Mouse (Mus musculus): ENCODE measurements around the gene Pde6b.

Gene Pde6b

DNA sequence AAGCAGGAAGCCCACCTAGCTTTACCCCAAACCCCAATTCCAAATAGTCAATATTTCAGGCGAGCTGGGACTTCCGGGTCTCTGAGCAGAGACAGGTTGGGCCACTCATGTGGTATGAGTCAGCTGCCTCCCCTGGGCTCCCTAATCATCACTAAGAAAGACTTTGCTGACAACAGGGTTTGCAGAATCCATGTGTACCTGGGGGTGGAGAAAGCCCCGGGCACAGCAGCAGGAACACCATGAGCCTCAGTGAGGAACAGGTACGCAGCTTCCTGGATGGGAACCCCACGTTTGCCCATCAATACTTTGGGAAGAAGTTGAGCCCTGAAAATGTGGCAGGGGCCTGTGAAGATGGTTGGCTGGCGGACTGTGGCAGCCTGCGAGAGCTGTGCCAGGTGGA is at the start of gene Pde6b:
Gene Pde6b, plus strand, starts transcription at position 191 of the 400 bp plus-strand sequence.
- no peak for DNase-seq

GRCm38 (mm10) chr5:108343680-108344170 is 44.5 kb upstream of the Pde6b start:
- no peak for DNase-seq

- no peak for DNase-seq
Observed at GRCm38 (mm10) chr5:108345313-108346071, 42.7 kb upstream of the Pde6b start.

GRCm38 (mm10) chr5:108347843-108348242 is 40.3 kb upstream of the Pde6b start:
- no peak for DNase-seq

DNA sequence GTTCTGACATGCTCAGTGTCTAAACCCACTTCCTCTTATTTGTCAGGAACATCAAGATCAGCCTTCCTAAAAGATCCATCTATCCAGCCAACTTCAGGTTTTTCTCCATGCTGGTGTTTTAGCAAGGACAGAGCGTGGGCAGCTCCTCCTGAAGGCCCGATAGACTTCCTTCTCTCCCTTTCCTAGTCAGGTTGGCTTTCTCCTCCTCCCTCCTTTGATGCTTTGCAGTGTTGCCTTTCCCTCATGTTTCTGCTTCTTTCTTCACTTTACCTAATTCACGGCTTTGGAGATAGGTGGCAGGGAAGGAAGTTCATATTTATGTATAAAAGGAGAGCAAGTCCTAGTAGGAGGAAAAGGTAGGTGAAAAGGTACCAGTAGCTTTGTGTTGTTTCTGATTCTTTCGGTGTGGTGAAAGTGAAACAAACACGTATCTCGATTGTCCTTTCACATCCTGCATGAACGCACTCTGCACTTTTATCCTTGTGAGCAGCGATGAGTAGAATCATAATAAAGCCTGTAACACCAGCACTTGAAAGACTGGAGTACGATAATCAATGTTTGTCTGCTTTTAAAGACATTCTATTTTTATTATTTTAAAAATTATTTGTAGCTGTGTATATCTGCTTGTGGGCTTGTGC is 38.6 kb upstream of the Pde6b start:
- no peak for DNase-seq

GRCm38 (mm10) chr5:108354056-108354455 is 34.1 kb upstream of the Pde6b start:
- no peak for DNase-seq

GRCm38 (mm10) chr5:108357862-108358261 is 30.3 kb upstream of the Pde6b start:
- no peak for DNase-seq

DNA sequence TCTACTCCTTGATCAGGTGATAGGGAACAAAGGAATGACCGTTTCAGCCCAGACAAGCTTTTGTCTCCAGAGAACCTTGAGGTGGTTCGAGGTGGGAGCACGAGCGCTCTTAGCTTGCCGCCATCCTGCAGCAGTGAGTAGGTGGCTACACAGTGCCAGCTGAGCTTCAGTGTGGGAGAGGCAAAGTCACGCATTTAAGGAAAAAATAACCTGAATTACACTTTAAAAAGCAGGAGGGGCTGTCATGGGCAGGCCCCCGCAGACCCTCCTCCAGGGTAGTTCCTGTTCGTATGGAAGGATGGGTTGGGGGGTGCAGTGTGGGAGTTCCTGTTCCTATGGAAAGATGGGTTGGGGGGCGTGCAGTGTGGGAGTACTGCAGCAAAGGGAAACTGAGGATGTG is 28.7 kb upstream of the Pde6b start:
- DNase-seq: no peak

DNA sequence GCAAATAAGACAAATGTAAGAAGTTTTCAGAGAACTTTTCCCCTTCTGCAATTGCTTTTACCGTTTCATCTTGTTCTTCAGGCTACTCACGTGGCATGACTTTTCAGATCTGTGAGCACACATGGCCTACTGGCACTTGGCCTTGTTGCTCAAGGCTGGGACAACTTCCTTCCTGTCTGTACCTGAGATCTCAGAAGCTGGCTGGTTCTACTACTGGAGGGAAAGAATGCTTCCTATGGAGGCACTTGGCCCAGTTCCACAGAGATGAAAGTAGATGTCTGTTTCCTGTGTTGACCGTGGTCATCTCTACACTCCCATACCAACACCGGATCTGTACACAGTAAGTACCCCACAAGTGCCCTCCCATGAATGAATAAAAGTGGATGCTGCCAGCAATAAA is 28.0 kb upstream of the Pde6b start:
- DNase-seq: no peak

GRCm38 (mm10) chr5:108362330-108362729 is 25.9 kb upstream of the Pde6b start:
- no peak for DNase-seq

DNA sequence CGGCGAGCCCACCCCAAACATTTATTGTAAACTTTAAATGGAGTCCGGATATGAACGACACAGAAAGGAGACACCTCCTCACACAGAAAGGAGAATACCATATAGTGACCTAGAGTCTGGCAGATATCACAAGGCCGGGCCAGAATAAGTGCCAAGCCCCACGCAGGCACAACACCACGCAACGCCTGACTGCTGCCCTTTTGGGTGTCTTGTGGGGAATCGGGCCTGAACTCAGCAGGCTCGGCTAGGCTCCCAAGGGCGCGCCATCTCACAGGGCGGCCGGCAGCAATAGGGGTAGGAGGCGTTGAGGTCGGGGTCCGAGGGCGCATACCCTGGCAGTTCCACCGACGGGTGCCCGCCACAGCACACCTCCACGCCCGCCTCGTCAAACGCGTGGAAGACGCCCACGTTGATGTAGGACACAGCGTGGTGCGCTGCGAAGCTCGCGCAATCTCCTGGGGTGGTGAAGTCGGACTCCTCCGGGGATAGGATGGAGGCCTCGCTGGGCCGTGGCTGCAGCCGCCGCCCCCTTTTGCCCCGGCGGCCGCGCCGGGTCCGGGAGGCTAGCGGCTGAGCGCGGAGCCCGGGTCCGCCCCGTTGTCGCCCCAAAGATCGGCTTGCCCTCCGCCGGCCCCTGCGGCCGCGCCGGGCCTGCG is 21.7 kb upstream of the Pde6b start:
- DNase-seq: no peak

- DNase-seq: no peak
Observed at GRCm38 (mm10) chr5:108366984-108367841, 21.0 kb upstream of the Pde6b start.

GRCm38 (mm10) chr5:108367871-108368332 is 20.3 kb upstream of the Pde6b start, which contains the start of gene Gm42517:
TSS of gene Gm42517 (minus strand) at chr5:108367922.
- no peak for DNase-seq

DNA sequence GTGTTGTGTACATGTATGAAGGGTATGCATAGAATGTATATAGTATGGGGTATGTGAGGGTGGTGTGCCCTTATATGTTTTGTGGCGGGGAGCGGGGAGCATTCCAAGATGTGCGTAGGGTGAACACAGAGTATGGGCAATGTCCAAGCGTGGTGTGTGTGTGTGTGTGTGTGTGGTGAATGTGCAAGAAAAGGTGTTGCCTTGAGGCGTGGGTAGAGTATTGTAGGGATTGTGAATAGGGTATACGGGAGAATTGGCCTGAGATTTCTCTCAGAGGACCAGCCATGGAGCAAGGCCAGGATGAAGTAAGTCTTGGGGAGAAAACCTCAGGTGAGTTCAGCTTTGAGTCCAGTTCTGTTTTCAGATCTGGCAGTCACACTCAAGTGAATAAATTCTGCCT is 19.7 kb upstream of the Pde6b start:
- DNase-seq: no peak

GRCm38 (mm10) chr5:108368851-108369621 is 19.2 kb upstream of the Pde6b start:
- no peak for DNase-seq

DNA sequence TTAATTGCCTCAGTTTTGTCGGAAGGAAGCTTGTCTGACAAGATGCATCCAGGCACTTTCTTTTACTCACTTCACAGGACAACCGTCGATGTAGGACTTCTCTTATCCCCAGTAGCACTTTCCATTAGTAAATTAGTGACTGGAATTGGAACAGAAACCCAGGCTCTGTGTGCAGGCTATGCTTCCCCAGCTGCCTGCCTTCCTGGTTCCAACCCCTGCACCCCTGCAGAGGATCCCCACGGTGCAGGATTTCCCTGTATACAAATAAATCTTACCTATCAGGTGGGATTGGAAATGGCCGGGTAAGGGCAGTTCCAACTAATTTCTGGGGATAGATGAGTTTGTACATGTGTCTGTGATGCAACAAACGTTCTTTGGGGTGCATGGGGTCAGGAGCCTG is 18.2 kb upstream of the Pde6b start:
- DNase-seq: no peak

GRCm38 (mm10) chr5:108374079-108374478 is 14.1 kb upstream of the Pde6b start:
- DNase-seq: no peak

DNA sequence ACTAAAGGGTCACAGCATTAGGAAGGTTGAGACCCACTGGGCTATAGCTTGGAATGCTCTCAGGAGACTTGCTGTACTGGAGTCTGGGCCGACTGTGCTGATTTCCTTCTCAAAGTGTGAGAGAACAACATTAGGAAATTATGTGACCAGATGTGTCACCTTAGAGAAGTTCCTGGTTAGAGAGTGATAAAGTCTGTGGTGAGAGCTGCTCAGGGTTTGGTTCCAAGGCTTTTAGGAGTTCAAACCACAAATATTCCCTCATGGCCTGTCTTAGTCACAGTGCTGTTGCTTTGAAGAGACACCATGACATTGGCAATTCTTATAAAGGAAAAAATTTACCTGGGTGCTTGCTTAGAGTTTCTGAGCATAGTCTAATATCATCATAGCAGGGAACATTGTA is 12.1 kb upstream of the Pde6b start:
- no peak for DNase-seq

- no peak for DNase-seq
Observed at GRCm38 (mm10) chr5:108378346-108378745, 9.8 kb upstream of the Pde6b start.

DNA sequence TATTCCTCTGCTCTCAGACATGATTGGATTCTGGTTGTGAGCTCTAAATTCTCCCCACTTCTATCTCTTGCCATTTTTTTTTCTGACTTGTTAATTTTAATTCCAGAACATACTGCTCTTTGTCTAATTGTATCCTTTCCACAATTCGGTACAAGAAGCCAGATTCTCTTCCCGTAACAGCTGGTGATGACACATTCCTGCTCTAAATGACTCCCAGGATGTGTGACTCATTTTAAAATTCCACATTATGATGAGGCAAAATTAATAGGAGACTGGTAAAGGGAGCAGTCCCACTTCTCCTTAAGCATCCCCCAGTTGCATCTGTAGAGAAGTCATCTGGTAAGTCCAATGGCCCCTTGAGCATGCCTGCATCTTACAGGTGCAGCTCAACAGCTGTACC is 2.6 kb upstream of the Pde6b start:
- no peak for DNase-seq

GRCm38 (mm10) chr5:108386449-108386848 is 1.7 kb upstream of the Pde6b start:
- DNase-seq: no peak

GRCm38 (mm10) chr5:108389744-108390143 is 1.6 kb downstream of the Pde6b start:
- no peak for DNase-seq

Data from spleen, adult 18-20 months (tissue).